Mouse (Mus musculus): ENCODE results near the gene Traf4. TPM values are rescaled to one million over a fixed set of nuclear protein-coding genes. Genes with fewer than 3 reads are reported as not detected.

The Traf4 gene
- polyA plus RNA-seq, 1 experiment: 22.0 TPM

DNA sequence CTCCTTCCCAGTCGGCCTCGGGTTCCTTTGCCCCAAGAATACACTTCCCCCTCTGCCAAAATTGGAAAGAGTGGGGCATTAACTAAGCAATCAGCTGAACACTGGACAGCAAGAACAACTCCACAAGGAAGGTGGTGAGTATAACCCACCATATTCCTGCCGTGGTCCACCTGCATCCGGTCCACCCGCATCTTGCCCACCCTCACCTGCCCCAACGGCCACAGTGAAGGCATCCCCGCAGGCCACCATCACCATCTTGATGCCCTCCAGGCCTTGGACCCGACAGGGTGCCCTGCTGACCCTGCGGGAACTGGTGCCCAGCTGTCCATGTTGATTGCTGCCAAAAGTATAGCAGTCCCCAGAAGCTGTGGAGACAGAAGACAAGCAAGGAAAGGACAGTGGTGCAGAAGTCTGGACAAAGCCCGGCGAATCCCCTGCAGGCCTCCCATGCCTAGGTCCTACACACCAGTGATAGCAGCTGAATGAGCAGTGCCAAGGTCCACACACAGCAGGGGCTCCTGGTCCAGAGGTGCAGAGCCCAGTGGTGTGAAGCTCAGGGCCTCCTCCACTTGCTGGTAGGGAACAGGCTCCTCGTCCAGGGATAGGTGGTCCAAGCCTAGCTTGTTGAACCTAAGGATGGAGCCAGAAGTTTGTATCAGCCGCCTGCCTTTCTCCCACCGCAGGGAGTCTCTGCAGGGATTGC lies 2.0 kb upstream of the Traf4 start:
- no peak for DNase-seq (ENCODE audit: extremely low spot score in 1 of 2, low spot score in 1 of 2)

DNA sequence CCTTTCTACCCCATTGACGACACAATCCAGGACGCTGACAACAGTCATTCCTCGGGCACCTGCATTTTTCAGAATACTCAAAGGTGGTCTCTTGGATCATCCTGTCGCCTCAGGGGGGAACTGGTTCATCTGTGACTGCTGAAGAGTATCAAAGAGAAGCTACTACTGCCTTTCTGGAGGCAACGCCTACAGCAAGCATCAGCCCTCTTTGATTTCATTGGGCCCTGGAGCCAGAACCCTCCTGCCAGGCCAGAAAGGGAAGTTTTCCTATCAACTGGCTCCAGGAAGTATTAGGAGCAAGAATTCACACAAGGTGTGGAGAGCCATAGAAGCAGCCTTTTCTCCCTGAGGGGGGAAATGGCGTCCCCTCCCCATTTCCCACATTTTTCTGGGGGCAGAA lies 1.3 kb upstream of the Traf4 start:
- DNase-seq (ENCODE audit: extremely low spot score in 1 of 2, low spot score in 1 of 2): no peak

DNA sequence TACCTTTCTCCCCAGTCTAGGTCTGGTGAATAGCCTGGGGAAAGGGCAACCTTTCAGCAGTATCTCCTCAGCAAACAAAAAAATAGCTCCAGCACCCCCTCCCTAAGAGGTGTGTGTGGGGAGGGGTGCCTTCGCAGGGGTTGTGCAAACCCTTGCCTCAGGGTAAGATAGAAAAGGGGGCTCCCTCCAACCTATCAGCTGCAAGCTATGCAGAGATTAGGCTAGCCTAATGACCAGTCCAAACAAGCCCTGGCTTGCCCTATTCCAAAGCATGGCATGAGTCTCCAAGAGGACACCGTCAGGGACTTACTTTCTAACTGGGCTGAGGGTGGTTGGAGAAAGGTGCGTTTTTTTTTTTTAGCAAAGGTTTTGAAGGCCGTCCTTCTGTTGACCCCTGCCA lies 772 bp upstream of the Traf4 start:
- DNase-seq (ENCODE audit: extremely low spot score in 1 of 2, low spot score in 1 of 2): no peak

DNA sequence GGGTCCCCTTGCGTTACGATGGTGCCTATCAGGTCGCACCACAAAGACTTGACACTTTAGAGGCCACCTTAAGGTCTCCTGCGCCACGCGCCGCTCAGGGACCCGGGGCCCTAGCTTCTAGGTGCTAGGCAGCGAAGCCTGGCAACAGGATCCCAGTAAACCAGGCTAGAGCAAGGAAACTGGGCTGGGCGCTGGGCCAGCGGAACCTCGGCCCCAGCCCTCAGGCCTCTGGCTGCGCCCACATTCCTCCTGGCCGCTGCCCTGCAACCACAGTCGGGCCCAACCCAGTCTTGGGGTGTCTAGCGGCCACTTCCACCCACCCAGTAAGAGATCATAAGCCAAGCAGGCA lies 346 bp upstream of the Traf4 start:
- no peak for DNase-seq (ENCODE audit: extremely low spot score in 1 of 2, low spot score in 1 of 2)

DNA sequence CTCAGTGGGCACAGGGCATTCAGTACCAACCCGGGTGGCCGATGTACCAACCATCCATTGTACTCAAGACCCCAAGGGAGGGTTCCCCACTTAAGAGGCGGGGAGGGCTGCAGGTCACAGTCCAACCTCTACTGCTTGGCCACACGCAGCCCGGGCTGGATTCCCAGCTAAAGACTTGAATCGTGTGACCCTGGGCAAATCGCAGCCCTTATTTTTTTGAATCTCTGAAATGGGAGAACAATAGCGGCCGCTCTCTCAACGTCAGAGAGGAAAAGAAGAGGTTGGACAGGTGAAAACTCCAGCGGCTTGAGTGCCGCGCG lies 825 bp downstream of the Traf4 start:
- DNase-seq (ENCODE audit: extremely low spot score in 1 of 2, low spot score in 1 of 2): no peak

DNA sequence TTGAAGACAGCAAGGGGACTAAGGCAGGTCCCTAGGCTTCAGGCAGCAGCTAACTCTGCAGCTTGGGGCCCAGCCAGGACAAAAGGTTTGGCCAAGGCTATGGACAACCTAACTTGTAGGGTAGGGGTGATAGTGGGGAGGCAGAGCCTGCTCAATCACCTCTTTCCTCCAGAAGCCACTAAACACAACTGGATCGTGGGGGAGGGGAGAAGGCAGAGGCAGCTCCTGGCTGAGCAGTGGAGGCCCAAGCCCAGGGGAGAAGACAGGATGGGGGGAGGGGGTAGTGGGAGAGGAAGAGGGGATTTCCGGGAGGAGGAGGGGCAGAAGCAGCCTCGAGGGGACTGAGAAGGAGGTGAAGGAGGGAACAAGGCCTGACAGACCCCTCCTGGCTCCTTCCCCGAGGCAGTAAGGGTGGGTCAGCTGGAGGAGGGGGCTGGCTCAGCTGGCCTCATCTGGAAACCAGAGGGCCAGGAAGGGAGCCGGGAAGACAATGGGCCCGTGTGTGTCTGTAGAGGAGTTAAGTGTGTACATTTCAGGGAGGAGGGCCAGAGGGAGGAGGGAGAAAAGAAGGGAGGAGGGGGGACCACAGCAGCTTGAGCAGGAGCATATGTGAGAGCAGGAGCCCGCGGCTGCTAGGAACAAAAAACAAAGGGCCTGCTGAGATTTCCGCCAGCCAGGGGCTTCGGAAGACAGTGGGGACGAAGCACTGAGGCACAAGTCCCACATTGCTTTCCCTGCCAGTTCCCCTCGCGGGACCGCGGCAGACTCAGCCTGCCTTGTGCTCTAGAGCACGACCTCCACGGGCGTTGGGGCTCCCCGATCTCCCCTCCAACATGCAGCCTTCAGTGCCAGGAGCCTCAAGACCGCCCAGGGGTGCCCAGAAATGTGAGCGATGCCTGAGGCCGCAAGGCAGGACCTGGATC lies 1.4 kb downstream of the Traf4 start:
- no peak for DNase-seq (ENCODE audit: extremely low spot score in 1 of 2, low spot score in 1 of 2)

DNA sequence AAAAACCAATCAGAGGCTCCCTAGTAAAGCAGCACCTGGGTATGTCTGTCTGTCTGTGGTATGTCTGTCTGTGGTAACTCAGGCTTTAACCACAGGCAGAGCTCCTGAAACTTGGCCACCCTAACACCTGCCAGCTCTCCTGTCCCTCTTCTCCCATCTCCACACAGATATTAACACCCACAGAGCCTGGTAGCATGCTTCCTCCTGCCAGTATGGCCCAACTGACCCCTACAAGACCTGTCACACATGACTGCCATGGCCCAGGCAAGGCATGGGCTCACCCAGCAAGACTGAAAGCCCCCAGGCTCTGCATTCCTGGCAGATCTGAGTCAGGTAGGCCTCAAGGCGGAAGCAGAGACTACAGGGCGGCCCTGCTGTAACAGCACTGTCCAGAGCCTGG lies 2.3 kb downstream of the Traf4 start:
- no peak for DNase-seq (ENCODE audit: extremely low spot score in 1 of 2, low spot score in 1 of 2)

DNA sequence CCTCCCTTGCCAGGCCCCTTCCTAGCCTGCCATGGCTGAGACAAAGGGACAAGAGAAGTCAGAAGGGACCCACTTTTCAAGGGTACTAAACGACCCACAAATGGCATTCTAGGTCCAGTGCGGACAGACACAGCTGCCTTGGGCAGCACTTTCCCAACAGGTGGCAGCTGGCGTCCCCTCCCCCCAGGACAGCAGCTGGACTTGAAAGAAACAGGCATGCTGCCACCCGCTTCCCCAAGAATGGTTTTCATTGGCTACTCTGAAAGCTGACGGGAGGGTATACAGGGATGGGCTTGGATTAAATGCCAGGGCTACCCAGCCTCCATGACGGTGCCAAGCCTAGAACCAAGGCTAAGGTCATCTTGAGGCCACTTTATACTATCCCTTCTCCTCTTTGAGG lies 2.9 kb downstream of the Traf4 start:
- no peak for DNase-seq (ENCODE audit: extremely low spot score in 1 of 2, low spot score in 1 of 2)

DNA sequence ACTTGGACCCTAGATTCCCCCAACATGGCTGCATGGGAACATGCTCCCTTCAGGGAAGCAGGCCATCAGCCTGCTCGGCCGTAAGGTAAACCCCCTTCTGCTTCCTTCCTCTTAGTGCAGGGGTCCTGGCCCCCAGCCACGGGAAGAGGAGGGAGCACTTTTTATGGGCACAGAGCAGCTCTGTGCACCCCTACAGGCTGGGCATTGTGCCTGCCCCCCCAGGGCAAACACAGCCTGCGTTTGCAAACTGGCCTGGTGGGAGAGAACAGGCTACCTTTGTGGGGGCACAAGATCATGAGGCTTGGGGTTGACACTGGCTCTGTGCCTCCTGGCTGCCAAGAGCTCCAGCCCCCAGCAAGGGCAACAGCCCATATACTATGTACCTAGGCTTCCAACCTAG lies 3.4 kb downstream of the Traf4 start:
- no peak for DNase-seq (ENCODE audit: extremely low spot score in 1 of 2, low spot score in 1 of 2)

DNA sequence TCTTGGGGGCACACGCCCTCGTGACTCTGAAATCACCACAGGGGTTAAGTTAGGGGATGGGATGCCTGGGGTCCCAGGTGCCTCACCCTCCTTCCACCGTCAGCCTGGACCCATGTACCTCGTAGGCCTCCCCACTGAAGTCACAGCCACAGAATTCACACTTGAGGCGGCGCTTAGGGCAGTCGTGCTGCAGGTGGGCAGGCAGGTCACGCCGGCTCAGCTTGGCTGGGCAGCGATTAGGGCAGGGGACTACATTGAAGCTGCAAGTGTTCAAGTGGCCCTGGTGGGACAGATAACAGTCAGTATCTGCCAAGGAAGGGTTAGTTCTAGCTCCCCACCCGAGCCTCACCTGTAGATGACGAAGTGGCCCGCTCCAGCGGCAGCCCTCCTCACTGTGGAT lies 4.2 kb downstream of the Traf4 start:
- no peak for DNase-seq (ENCODE audit: extremely low spot score in 1 of 2, low spot score in 1 of 2)

DNA sequence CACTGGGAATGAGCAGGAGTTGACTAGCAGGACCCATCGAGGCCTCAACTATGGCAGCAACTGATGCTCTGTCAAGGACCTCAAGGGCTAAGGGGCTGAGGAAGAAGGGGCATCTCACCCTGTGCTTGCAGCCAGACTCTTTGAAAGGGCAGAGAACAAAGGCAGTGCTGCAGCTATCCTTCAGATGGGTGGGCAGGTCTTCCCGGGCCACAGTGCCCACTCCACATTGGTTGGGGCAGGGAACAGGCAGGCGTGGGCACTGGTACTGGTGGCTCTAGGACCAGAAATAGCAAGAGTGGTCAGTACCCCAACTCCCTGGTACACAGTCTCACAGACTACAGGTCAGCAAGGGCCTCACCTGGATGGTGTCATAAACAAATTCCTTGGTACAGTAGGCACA lies 4.7 kb downstream of the Traf4 start:
- no peak for DNase-seq (ENCODE audit: extremely low spot score in 1 of 2, low spot score in 1 of 2)

DNA sequence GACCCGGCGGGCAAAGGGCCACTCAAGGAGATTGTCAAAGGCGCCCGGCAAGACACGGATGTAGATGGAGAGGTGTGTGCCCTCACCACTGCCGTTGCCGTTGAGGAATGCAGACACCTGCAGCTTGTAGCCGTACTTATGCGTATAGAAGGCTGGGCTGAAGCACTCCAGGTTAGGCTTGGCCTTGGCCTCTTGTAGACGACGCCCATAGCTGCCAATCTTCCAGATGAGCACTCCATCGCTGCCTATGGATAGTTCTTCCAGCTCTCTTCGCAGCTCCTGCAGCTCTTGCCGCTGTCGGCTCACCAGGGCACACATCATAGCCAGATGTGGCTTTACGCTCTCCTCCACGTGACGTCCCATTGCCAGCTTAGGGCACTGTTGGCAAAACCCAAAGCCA lies 5.2 kb downstream of the Traf4 start:
- no peak for DNase-seq (ENCODE audit: extremely low spot score in 1 of 2, low spot score in 1 of 2)

DNA sequence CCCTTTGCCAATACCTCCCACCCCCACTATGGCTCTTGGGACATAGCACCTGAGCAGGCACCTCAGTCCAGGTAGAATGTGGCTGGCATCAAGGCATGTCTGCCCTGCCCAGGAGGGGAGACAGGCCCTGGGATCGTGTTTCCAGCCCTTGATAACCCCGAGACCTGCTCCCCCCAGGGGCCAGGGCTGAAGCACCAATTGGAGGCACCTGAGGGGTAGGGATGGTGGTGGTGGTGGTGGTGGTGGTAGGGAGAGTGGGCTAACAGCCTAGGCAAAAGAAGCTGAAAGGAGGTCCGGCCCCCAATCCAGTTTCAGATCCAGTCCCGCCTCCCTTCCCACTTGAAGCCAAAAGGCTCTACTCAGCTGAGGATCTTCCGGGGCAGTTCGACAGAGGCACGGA lies 5.8 kb downstream of the Traf4 start:
- no peak for DNase-seq (ENCODE audit: extremely low spot score in 1 of 2, low spot score in 1 of 2)

DNA sequence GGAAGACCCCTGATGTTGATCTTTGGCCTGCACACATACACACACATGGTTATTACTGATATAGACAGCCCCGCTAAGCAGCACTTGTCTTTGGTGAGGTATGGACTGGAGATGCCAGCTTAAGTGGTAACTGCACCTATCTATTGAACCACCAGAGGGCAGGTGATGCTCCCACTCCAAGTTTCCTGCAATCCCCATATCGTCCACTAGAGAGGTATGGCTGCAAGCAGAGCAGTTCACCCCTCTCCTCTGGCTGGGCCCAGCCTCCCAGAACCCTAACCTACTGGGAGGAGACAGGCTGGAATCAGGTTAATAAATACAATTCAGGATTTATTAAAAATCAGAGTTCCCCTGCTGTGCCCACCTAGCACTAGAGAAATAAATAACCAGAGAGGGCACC lies 6.3 kb downstream of the Traf4 start:
- DNase-seq (ENCODE audit: extremely low spot score in 1 of 2, low spot score in 1 of 2): peak; percentile 79 to 92

DNA sequence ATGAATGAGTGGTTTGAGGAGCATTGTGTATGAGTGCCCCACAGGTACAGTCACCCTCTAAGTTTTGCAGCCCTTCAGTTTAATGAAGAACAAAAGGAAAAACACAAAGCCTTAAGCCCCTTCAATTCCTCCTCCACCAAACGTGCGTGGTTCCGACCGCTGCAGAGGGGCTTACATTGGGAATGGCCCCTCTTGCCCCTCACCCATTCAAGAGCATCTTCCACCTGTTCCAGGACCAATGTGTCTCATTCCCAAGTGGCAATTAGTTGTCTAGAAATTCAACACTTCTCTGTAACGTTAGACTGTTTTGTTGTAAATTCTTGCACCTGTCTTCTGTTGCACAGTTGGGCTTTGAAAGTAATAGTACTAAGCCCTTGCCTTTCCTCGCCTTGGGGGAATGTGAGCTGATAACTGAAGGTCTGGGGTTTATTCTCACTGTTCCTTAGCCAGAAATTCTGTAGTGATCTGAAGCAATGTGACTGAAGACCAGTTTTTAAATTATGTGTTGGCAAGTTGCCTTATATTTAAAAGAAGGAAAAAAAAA lies 9.2 kb downstream of the Traf4 start:
- DNase-seq (ENCODE audit: extremely low spot score in 1 of 2, low spot score in 1 of 2): no peak

DNA sequence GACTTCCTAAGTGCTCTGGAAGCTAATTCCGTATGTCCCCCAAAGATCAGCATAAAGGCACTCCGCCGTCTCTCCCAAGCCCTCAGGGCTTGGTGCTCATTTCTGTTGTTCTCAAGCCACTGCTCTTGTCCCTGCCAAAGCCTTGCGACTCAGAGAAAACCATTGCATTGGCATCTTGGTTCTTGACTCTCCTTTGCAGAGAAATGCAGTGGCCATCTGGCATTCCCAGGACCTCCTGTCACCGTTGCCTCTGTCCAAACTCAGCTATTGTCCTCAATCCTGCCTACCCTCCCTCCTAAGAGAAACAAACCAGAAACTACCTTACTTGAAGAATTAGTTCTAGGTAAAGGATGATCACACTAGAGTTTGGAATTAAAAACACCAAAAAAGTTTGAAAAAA lies 9.7 kb downstream of the Traf4 start:
- DNase-seq (ENCODE audit: extremely low spot score in 1 of 2, low spot score in 1 of 2): no peak

DNA sequence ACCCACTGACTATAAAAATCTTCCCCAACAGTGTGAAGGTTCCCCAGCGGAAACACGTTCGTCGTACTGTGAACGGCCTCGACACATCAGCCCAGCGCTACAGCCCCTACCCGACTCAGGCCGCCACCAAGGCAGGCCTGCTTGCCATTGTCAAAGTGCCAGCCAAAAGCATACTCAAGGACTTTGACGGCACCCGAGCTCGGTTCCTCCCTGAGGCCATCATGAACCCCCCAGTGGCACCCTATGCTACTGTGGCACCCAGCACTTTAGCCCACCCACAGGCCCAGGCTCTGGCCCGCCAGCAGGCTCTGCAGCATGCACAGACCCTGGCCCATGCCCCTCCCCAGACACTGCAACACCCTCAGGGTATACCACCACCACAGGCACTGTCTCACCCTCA lies 11.6 kb downstream of the Traf4 start:
- no peak for DNase-seq (ENCODE audit: extremely low spot score in 1 of 2, low spot score in 1 of 2)

DNA sequence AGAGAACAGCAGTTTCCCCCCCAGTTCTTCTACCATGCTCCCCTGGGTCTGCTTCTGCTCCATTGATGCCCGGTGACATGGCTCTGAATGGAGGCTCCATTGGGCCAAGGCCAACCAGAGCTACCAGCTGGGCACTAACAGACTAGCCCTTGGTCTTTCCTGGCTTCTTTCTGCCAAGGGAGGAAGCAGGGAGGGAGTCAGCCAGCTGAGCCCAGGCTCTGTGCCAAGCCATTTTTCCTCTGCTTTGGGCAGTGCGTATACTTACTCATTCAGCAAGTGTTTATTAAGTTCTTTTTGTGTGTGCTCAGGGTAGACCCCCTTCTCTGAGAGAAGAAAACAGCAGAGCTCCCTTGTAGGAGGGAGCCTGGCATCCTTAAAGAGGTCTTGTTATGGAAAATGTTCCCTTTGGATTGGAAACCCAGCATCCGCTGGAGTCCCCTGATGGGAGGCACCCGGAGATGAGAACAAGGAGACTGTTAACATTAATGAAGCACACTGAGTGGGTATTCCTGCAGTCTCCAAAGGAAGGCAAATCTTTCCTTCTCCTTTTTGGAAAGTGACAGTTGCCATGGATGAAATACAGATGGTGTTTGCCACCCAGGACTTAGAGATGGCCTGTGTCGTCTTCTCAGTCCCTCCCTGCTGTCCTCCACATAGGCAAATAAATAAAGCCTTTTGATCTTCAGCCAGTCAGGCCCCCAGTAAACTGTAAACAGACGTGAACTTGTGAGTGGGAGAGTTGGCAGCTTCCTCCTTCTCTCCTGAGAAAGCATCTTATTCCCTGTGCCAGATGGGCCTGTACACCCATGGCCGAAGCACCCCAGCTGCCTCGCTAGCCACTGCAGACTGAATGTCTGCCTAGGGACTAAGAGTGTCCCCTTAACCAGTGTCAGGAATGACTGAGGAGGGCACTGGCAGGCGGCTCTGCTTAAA lies 12.8 kb downstream of the Traf4 start:
- peak; percentile 83 to 87 for DNase-seq (ENCODE audit: extremely low spot score in 1 of 2, low spot score in 1 of 2)

DNA sequence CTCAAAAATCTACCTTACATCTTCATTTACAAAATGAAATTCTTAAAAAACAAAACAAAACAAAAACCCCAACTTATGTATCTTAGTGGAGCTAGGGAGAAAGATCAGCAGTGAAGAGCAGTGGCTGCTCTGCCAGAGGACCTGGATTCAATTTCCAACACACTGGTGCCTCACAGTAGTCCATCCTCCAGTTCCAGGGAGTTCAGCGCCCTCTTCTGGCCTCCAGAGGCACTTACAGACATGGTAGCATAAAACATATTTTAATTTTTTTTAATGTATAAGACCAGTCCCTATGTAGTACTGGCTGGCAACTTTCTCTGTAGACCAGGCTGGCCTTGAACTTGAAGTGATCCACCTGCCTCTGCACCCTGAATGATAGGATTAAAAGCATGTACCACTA lies 14.2 kb downstream of the Traf4 start:
- DNase-seq (ENCODE audit: extremely low spot score in 1 of 2, low spot score in 1 of 2): no peak

DNA sequence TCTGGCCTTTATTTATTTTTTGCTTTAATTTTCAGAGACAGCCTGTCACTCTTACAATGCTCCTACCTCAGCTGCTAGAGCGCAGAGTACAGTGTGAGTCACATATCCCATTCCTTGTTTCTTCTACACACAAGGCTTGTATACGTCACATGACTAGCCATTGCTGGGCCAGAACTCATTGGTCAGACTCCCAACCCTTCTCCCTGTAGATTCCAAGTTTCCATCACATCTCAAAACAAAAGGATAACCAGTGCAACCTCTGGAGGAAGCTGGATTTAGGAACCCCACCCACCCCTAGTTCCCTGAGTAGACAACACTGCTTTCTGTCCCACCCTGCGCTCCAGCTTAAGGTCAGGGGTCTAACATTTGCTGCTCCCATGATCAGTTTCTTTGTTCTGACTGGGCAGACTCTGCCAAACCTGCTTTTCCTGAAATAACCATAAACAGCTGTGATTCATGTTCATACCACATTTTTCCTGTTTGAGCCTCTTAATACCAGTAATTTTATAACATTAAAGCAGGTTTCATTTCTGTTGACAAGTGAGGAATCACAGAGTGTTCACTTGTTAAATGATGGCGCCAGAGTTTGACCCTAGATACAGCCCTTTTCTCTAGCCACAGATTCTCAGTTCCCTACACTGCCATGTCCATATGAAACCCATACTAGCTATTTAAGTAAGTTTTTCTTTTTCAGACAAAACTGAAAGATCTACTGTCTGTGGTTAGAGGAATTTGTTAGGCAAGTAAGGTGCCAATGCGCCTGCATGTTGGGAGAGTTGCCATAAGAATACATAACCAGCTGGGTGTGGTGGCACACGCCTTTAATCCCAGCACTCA lies 18.5 kb downstream of the Traf4 start:
- DNase-seq (ENCODE audit: extremely low spot score in 1 of 2, low spot score in 1 of 2): no peak
